Mouse (Mus musculus) hindbrain, embryonic 10.5 days (tissue): ENCODE data around the gene Olfr360. TPM values are rescaled to one million over a fixed set of nuclear protein-coding genes. Genes with fewer than 3 reads are reported as not detected.
"Not testable (repeated sequence)": the region's sequence is repeated elsewhere in the genome, so short reads cannot be mapped to it uniquely, and the experiment has no call there.

ENCODE experiments used
- DNase-seq: peaks from one replicate; pipeline ENCODE4 v3.0.0-alpha.2; 2017; ENCODE audit warnings: low spot score
- H3K27ac ChIP-seq: fragments of 300-500 bp; sonication (generic); 2 replicates; pipeline ENCODE4 v1.5.1; 2016; ENCODE audit warnings: mild to moderate bottlenecking, moderate library complexity
- H3K27me3 ChIP-seq: fragments of 300-500 bp; sonication (generic); 2 replicates; pipeline ENCODE4 v1.6.1; 2016; ENCODE audit warnings: mild to moderate bottlenecking; ENCODE audit not compliant: poor library complexity, insufficient read depth, severe bottlenecking
- H3K36me3 ChIP-seq: fragments of 300-500 bp; sonication (generic); 2 replicates; pipeline ENCODE4 v1.6.1; 2016; ENCODE audit warnings: mild to moderate bottlenecking, moderate library complexity
- H3K4me1 ChIP-seq: fragments of 300-500 bp; sonication (generic); replicated peaks from 2 replicates; pipeline ENCODE4 v1.6.1; 2016; ENCODE audit warnings: mild to moderate bottlenecking
- H3K4me3 ChIP-seq: fragments of 300-500 bp; sonication (generic); 2 replicates; pipeline ENCODE4 v1.5.1; 2016; ENCODE audit warnings: mild to moderate bottlenecking, moderate library complexity
- H3K9me3 ChIP-seq: fragments of 300-500 bp; sonication (generic); 2 replicates; pipeline ENCODE4 v1.6.1; 2016; ENCODE audit warnings: mild to moderate bottlenecking, moderate library complexity
- WGBS: fragments of 180-500 bp; shearing (Covaris S2); methylation state at CpG from one replicate; pipeline ENCODE4 v1.1.7; 2016; 5-methylcytosine and 5-hydroxymethylcytosine counted together
- polyA plus RNA-seq: library from polyadenylated mRNA; unstranded; fragments of >200 nt; fragmentation: Nextera tagmentation; extraction: Ambion mirVana; gene quantifications from 2 replicates; pipeline ENCODE4 v1.2.1, GENCODE M21; 2016

Olfr360 gene
- not detected in 2 replicates for polyA plus RNA-seq

- H3K9me3 ChIP-seq: peaks cover 36% of the 10 kb centered on the region
- no peak within 1 kb of the TSS for H3K4me3 ChIP-seq
- no peaks in the 10 kb centered on the region for H3K4me1 ChIP-seq
- no peaks in the 10 kb centered on the region for H3K36me3 ChIP-seq
- H3K27ac ChIP-seq: no peak within 1 kb of the TSS
- H3K27me3 ChIP-seq: no peaks in the 10 kb centered on the region
- DNase-seq: no peak
Measured at GRCm38 (mm10) chr2:37065446-37065845, at the start of gene Olfr360. TSS of gene Olfr360 (plus strand) at chr2:37065746.

GRCm38 (mm10) chr2:37089190-37089589 lies 23.6 kb downstream of the Olfr360 start, which contains the start of gene Olfr361:
TSS of gene Olfr361 (minus strand) at chr2:37089290.
- not testable (repeated sequence) for H3K36me3 ChIP-seq, H3K27ac ChIP-seq, DNase-seq, H3K4me1 ChIP-seq, H3K27me3 ChIP-seq, H3K4me3 ChIP-seq
- WGBS: 64% methylated on average over 1 of the region's 1 CpGs
- H3K9me3 ChIP-seq: peaks cover 28% of the 10 kb centered on the region; the same call in 1 of the 2 replicates

GRCm38 (mm10) chr2:37117810-37118209 lies 52.3 kb downstream of the Olfr360 start, which contains the start of gene Olfr362:
TSS of gene Olfr362 (minus strand) at chr2:37117910.
- Histone ChIP-seq H3K36me3 (no peaks in the 10 kb centered on the region), H3K9me3 (peaks cover 31% of the 10 kb centered on the region), H3K4me3 (no peak within 1 kb of the TSS), H3K27ac (no peak within 1 kb of the TSS), H3K4me1 (no peaks in the 10 kb centered on the region), H3K27me3 (no peaks in the 10 kb centered on the region)
- DNase-seq: no peak
- 95% methylated on average over 1 of the region's 1 CpGs for WGBS

Other genes starting within 250 kb of the Olfr360 start
- gene Olfr3, start 248.7 kb upstream of the Olfr360 start, polyA plus RNA-seq: not detected in 2 replicates
- not detected in 2 replicates for gene Olfr350, start 219.4 kb upstream of the Olfr360 start, polyA plus RNA-seq
- not detected in 2 replicates for gene Olfr351, start 203.1 kb upstream of the Olfr360 start, polyA plus RNA-seq
- not detected in 2 replicates for gene Olfr352, start 197.3 kb upstream of the Olfr360 start, polyA plus RNA-seq
- gene Olfr353, start 172.8 kb upstream of the Olfr360 start, polyA plus RNA-seq: not detected in 2 replicates
- gene Olfr354, start 160.1 kb upstream of the Olfr360 start, polyA plus RNA-seq: not detected in 2 replicates
- gene Olfr355, start 136.8 kb upstream of the Olfr360 start, polyA plus RNA-seq: not detected in 2 replicates
- gene Olfr356, start 128.6 kb upstream of the Olfr360 start, polyA plus RNA-seq: not detected in 2 replicates
- gene Olfr357, start 71.9 kb upstream of the Olfr360 start, polyA plus RNA-seq: not detected in 2 replicates
- not detected in 2 replicates for gene Olfr358, start 56.4 kb upstream of the Olfr360 start, polyA plus RNA-seq
- not detected in 2 replicates for gene Olfr361, start 23.5 kb downstream of the Olfr360 start, polyA plus RNA-seq
- not detected in 2 replicates for gene Olfr362, start 52.2 kb downstream of the Olfr360 start, polyA plus RNA-seq
- gene Olfr364-ps1, start 73.6 kb downstream of the Olfr360 start, polyA plus RNA-seq: not detected in 2 replicates
- gene Olfr365, start 122.5 kb downstream of the Olfr360 start, polyA plus RNA-seq: not detected in 2 replicates
- not detected in 2 replicates for gene Olfr366, start 145.8 kb downstream of the Olfr360 start, polyA plus RNA-seq